Mouse (Mus musculus) stomach, postnatal 0 days (tissue): ENCODE data around the gene D930048N14Rik. TPM values are rescaled to one million over a fixed set of nuclear protein-coding genes. Genes with fewer than 3 reads are reported as not detected.
"Not testable (repeated sequence)": the region's sequence is repeated elsewhere in the genome, so short reads cannot be mapped to it uniquely, and the experiment has no call there.

Source experiments
- ATAC-seq: fragments of 200-750 bp; cut with Nextera tagmentation; 2 replicates; pipeline ENCODE4 v1.8.0; 2017; ENCODE audit not compliant: low FRiP score, low TSS enrichment
- DNase-seq: peaks from one replicate; pipeline ENCODE4 v3.0.0-alpha.2; 2016; ENCODE audit warnings: low spot score
- H3K27ac ChIP-seq: fragments of 300-500 bp; sonication (generic); replicated peaks from 2 replicates; pipeline ENCODE4 v1.5.1; 2014; ENCODE audit warnings: mild to moderate bottlenecking, control low read depth
- H3K27me3 ChIP-seq: fragments of 300-500 bp; sonication (generic); 2 replicates; pipeline ENCODE4 v1.6.1; 2014; ENCODE audit warnings: low read length; ENCODE audit not compliant: control insufficient read depth, insufficient read depth
- H3K36me3 ChIP-seq: fragments of 300-500 bp; sonication (generic); 2 replicates; pipeline ENCODE4 v1.6.1; 2014; ENCODE audit warnings: low read length, mixed read lengths; ENCODE audit not compliant: control insufficient read depth, insufficient read depth
- H3K4me1 ChIP-seq: fragments of 300-500 bp; sonication (generic); replicated peaks from 2 replicates; pipeline ENCODE4 v1.6.1; 2014; ENCODE audit warnings: antibody characterized with exemption; ENCODE audit not compliant: control insufficient read depth, insufficient read depth
- H3K4me2 ChIP-seq: fragments of 300-500 bp; sonication (generic); replicated peaks from 2 replicates; pipeline ENCODE4 v1.6.1; 2014; ENCODE audit warnings: low read depth, mild to moderate bottlenecking, control low read depth, moderate library complexity
- H3K4me3 ChIP-seq: fragments of 300-500 bp; sonication (generic); 2 replicates; pipeline ENCODE4 v1.5.1; 2014; ENCODE audit warnings: low read depth, low read length, control low read depth
- H3K9ac ChIP-seq: fragments of 300-500 bp; sonication (generic); 2 replicates; pipeline ENCODE4 v1.6.1; 2014; ENCODE audit warnings: mild to moderate bottlenecking, low read length, control low read depth, mixed read lengths
- H3K9me3 ChIP-seq: fragments of 300-500 bp; sonication (generic); 2 replicates; pipeline ENCODE4 v1.6.1; 2016; ENCODE audit warnings: low read length; ENCODE audit not compliant: control insufficient read depth
- CTCF ChIP-seq: IDR thresholded peaks from 2 replicates; pipeline ENCODE4 v1.5.1; 2016; ENCODE audit warnings: antibody characterized with exemption, low read depth, mild to moderate bottlenecking, moderate library complexity
- EP300 ChIP-seq: optimal IDR thresholded peaks from 2 replicates; pipeline ENCODE3; 2016; ENCODE audit warnings: antibody characterized with exemption
- WGBS: fragments of 180-500 bp; shearing (Covaris S2); extraction: QIAGEN DNeasy Blood & Tissue Kit; methylation state at CpG from one replicate; pipeline ENCODE4 v1.1.7; 2014; 5-methylcytosine and 5-hydroxymethylcytosine counted together
- polyA plus RNA-seq: library from polyadenylated mRNA; unstranded; fragments of >200 nt; fragmentation: Nextera tagmentation; extraction: Ambion mirVana; gene quantifications from 2 replicates; pipeline ENCODE4 v1.2.1, GENCODE M21; 2015

Gene D930048N14Rik
- polyA plus RNA-seq, 1 experiment from 2014 or later: 2.0 TPM

DNA sequence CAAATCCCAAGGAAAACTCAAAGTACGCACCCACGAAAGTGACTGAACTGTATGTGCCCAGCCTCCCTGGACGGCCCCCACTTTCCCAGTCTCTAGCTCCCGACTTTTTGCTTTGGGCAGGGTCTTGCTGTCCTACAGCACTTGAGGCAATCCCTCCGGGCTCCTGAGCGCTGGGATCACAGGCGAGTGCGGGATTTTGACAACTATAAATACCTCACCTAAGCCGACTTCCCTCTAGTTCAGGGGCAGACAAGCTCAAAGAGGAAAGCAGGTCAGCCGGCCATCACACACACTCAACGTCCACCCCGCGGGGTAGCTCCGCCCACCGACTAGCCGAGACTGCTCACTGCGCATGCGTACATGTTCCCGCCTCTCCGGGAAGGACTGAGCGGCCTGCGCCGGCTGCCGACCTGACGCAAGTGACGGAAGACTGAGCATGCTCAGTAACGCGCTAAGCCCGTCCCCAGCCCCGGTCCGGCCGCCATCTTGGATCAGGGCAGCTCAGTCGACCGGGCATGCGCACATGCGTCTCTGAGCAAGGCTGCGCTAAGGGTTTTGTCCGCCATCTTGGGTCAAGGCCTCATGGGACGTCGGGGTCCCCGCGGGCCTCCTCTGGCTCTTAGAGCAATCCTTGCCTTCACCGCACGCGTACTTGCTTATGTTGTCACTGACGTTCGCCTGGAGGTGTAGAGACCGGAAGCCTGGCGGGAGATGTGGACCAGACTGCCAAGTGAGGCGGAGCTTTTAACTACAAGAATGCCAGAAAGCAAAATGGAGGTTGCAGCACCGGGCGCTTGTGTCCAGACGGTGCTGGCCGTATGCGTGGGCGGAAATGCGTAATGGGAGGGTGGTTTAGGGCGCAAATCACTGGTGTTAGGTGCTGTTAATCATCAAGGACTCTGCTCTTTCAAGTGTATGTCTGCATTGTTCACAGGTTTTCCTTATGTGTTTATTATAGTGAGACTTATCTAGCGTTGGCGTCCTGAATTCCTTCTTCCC, 37.9 kb downstream of the D930048N14Rik start, which contains the start of gene 0610009B22Rik:
TSS of gene 0610009B22Rik (minus strand) at position 545 of the 999 bp plus-strand sequence.
- peak within 1 kb of the TSS; percentile 87 for H3K9ac ChIP-seq
- under 1% methylated on average over 60 of the region's 60 CpGs for WGBS
- H3K4me2 ChIP-seq: peak within 1 kb of the TSS; percentile 85
- ATAC-seq (peak; percentile 98), DNase-seq (peak; percentile 100)
- no peaks in the 10 kb centered on the region for H3K9me3 ChIP-seq
- H3K4me1 ChIP-seq: peaks cover 3% of the 10 kb centered on the region; the same call in 1 of the 2 replicates
- no peaks in the 10 kb centered on the region for H3K27me3 ChIP-seq
- H3K4me3 ChIP-seq: peak within 1 kb of the TSS; percentile 70
- no peak for TF ChIP-seq EP300
- TF ChIP-seq CTCF: no peak
- H3K36me3 ChIP-seq: no peaks in the 10 kb centered on the region; the same call in 1 of the 2 replicates
- peak within 1 kb of the TSS; percentile 100 for H3K27ac ChIP-seq

DNA sequence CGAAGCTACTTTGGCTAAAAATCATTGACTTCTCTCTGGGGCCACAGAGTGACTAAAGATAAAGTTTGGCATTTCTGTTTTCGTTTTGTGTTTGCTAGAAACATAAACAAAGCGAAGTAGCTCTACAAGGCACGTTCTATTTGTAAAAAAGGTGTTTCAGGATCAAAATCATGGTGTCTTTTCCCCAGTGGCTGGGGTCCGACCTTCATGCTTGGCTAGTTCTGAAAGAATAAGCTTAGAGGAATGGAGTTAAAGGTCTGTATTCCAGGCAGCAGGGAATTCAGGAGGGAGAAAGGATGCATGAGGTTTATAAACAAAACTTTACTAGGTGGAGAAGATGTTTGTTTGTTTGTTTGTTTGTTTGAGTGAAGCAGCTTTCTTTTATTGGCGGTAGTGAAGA, 38.6 kb downstream of the D930048N14Rik start:
- H3K9ac ChIP-seq: no peak overlapping the region
- ATAC-seq: no peak
- no peaks in the 10 kb centered on the region for H3K9me3 ChIP-seq
- TF ChIP-seq EP300: no peak
- no peak for TF ChIP-seq CTCF
- peaks cover 3% of the 10 kb centered on the region; the same call in 1 of the 2 replicates for H3K4me1 ChIP-seq
- WGBS: 23% methylated on average over 6 of the region's 6 CpGs
- no peaks in the 10 kb centered on the region; the same call in 1 of the 2 replicates for H3K36me3 ChIP-seq
- H3K27ac ChIP-seq: peak overlapping the region; percentile 100
- no peaks in the 10 kb centered on the region for H3K27me3 ChIP-seq
- peak overlapping the region; percentile 57 for H3K4me2 ChIP-seq
- DNase-seq: no peak
- H3K4me3 ChIP-seq: peak overlapping the region; percentile 70

DNA sequence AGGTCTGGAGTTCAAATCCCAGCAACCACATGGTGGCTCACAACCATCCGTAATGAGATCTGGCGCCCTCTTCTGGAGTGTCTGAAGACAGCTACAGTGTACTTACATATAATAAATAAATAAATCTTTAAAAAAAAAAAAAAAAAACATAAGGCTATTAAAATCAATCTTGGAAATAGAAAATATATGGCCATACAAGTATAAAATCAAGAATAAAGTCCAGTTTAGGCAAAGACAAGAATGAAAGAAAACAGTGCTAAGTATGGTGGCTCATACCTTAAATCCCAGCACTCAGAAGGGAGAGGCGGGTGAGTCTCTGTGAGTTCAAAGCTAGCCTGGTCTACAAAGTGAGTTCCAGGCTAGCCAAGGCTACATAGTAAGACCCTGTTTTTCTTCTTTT, 39.8 kb downstream of the D930048N14Rik start:
- not testable (repeated sequence) for H3K27me3 ChIP-seq, H3K9ac ChIP-seq, H3K4me3 ChIP-seq, H3K27ac ChIP-seq, H3K4me2 ChIP-seq, H3K36me3 ChIP-seq, DNase-seq, H3K9me3 ChIP-seq, ATAC-seq, H3K4me1 ChIP-seq
- WGBS: 100% methylated on average over 1 of the region's 3 CpGs

DNA sequence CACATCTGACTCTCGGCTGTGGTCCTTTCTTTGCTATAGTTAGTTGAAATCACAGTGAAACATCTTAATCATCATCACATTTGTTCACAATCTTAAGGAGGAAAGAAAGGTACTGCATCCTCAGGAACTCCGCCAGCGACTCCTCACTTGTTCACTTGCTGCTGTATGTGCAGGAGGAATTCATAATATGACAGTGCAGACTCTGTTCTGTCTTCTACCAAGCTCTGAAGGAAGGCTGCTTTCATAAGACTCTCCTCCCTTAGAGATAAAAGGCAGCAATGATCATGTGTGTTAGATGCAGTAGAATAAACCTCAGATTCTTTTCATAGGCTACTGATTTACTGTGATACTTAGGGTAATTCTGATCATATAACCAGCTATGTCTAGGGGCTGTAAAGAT, 44.2 kb downstream of the D930048N14Rik start:
- no peaks in the 10 kb centered on the region for H3K4me1 ChIP-seq
- H3K9me3 ChIP-seq: no peaks in the 10 kb centered on the region
- H3K27ac ChIP-seq: no peak overlapping the region
- no peaks in the 10 kb centered on the region for H3K27me3 ChIP-seq
- H3K9ac ChIP-seq: no peak overlapping the region
- ATAC-seq (no peak), DNase-seq (no peak)
- H3K4me2 ChIP-seq: no peak overlapping the region
- H3K36me3 ChIP-seq: peaks cover 5% of the 10 kb centered on the region
- TF ChIP-seq CTCF (no peak), EP300 (no peak)
- no peak overlapping the region for H3K4me3 ChIP-seq
- WGBS: 91% methylated on average over 3 of the region's 3 CpGs

DNA sequence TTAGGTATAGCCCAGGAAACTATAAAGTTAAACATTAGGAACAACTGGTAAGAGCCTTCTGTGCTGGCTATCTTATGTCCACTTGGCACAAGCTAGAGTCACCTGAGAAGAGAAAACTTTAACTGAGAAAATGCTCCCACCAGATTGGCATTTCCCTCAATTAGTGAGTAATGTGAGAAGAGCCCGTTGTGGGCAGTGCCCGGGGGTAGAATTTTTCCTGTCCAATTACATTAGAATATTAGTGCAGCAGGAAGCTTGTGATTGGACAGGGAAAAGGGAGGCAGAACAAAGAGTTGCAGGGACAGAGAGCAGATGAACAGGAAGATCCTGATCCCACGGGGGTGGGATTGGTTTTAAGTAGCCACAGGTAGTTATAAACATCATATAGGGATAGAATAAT, 52.1 kb downstream of the D930048N14Rik start:
- H3K4me3 ChIP-seq: no peak overlapping the region
- TF ChIP-seq EP300 (no peak), CTCF (no peak)
- WGBS: 83% methylated on average over 3 of the region's 3 CpGs
- no peak overlapping the region for H3K9ac ChIP-seq
- no peak overlapping the region for H3K27ac ChIP-seq
- no peak overlapping the region for H3K4me2 ChIP-seq
- H3K27me3 ChIP-seq: no peaks in the 10 kb centered on the region
- no peaks in the 10 kb centered on the region for H3K4me1 ChIP-seq
- H3K9me3 ChIP-seq: no peaks in the 10 kb centered on the region
- ATAC-seq (no peak), DNase-seq (no peak)
- peaks cover 9% of the 10 kb centered on the region for H3K36me3 ChIP-seq
